Mouse (Mus musculus): Measurements from ENCODE around the gene Polr2g. TPM values are rescaled to one million over a fixed set of nuclear protein-coding genes. Genes with fewer than 3 reads are reported as not detected.

Gene Polr2g
- polyA plus RNA-seq, 1 experiment = 178 TPM

- peak; percentile 60 for TF ChIP-seq MAX (IDR thresholded peaks at IDR 0.05)
- TF ChIP-seq MYOD1 (IDR thresholded peaks at IDR 0.05; ENCODE audit: control insufficient read depth, insufficient read length, low read depth) = no peak
- peaks cover 88% of the 10 kb centered on the region for H3K79me2 ChIP-seq (ENCODE audit: control insufficient read depth, insufficient read depth)
- peak within 1 kb of the TSS; percentile 96 for H3ac ChIP-seq (ENCODE audit: control insufficient read depth, insufficient read length, low read depth)
- H3K27me3 ChIP-seq (ENCODE audit: control insufficient read depth, insufficient read depth, insufficient read length) = no peaks in the 10 kb centered on the region
- H3K79me3 ChIP-seq (ENCODE audit: low read depth) = peaks cover 78% of the 10 kb centered on the region
- peaks cover 56% of the 10 kb centered on the region for H3K36me3 ChIP-seq (ENCODE audit: control insufficient read depth, insufficient read depth)
- peak within 1 kb of the TSS; percentile 99 for H3K4me3 ChIP-seq (ENCODE audit: insufficient read depth, poor library complexity, severe bottlenecking)
Measured at GRCm38 (mm10) chr19:8819596-8820423, 21.4 kb upstream of the Polr2g start, which contains the start of gene Hnrnpul2. TSS of gene Hnrnpul2 (plus strand) at chr19:8820010.

GRCm38 (mm10) chr19:8818801-8819595, 20.6 kb upstream of the Polr2g start, which contains the start of gene Ttc9c:
TSS of gene Ttc9c (minus strand) at chr19:8819333.
- Histone ChIP-seq H3K79me3 (ENCODE audit: low read depth) (peaks cover 72% of the 10 kb centered on the region), H3K79me2 (ENCODE audit: control insufficient read depth, insufficient read depth) (peaks cover 88% of the 10 kb centered on the region), H3K36me3 (ENCODE audit: control insufficient read depth, insufficient read depth) (peaks cover 55% of the 10 kb centered on the region), H3K4me3 (ENCODE audit: insufficient read depth, poor library complexity, severe bottlenecking) (peak within 1 kb of the TSS; percentile 99), H3ac (ENCODE audit: control insufficient read depth, insufficient read length, low read depth) (peak within 1 kb of the TSS; percentile 96), H3K27me3 (ENCODE audit: control insufficient read depth, insufficient read depth, insufficient read length) (no peaks in the 10 kb centered on the region)
- TF ChIP-seq MYOG (IDR thresholded peaks at IDR 0.05; ENCODE audit: control insufficient read depth, extremely low read depth, insufficient read length) (no peak), MYOD1 (IDR thresholded peaks at IDR 0.05; ENCODE audit: control insufficient read depth, insufficient read length, low read depth) (no peak), CTCF (IDR thresholded peaks at IDR 0.05; ENCODE audit: control insufficient read depth, insufficient read depth, insufficient read length) (no peak), FOSL1 (IDR thresholded peaks at IDR 0.05; ENCODE audit: insufficient read depth, low read length, poor library complexity, severe bottlenecking) (no peak), USF1 (IDR thresholded peaks at IDR 0.05; ENCODE audit: low read depth) (peak; percentile 36), MAX (IDR thresholded peaks at IDR 0.05) (peak; percentile 40), CEBPB (IDR thresholded peaks at IDR 0.05; ENCODE audit: low read depth) (peak; percentile 91)

GRCm38 (mm10) chr19:8818301-8818798, 20.0 kb upstream of the Polr2g start:
- TF ChIP-seq MAX (IDR thresholded peaks at IDR 0.05) (no peak), CTCF (IDR thresholded peaks at IDR 0.05; ENCODE audit: control insufficient read depth, insufficient read depth, insufficient read length) (no peak), CEBPB (IDR thresholded peaks at IDR 0.05; ENCODE audit: low read depth) (no peak), FOSL1 (IDR thresholded peaks at IDR 0.05; ENCODE audit: insufficient read depth, low read length, poor library complexity, severe bottlenecking) (no peak), USF1 (IDR thresholded peaks at IDR 0.05; ENCODE audit: low read depth) (no peak), MYOD1 (IDR thresholded peaks at IDR 0.05; ENCODE audit: control insufficient read depth, insufficient read length, low read depth) (no peak), MYOG (IDR thresholded peaks at IDR 0.05; ENCODE audit: control insufficient read depth, extremely low read depth, insufficient read length) (no peak)

GRCm38 (mm10) chr19:8817001-8817400, 18.6 kb upstream of the Polr2g start:
- no peak overlapping the region for H3K4me3 ChIP-seq (ENCODE audit: insufficient read depth, poor library complexity, severe bottlenecking)
- H3K27me3 ChIP-seq (ENCODE audit: control insufficient read depth, insufficient read depth, insufficient read length) = no peaks in the 10 kb centered on the region
- peaks cover 56% of the 10 kb centered on the region for H3K36me3 ChIP-seq (ENCODE audit: control insufficient read depth, insufficient read depth)
- peaks cover 52% of the 10 kb centered on the region for H3K79me3 ChIP-seq (ENCODE audit: low read depth)
- peak overlapping the region; percentile 28 for H3ac ChIP-seq (ENCODE audit: control insufficient read depth, insufficient read length, low read depth)
- TF ChIP-seq MYOG (IDR thresholded peaks at IDR 0.05; ENCODE audit: control insufficient read depth, extremely low read depth, insufficient read length) (no peak), CTCF (IDR thresholded peaks at IDR 0.05; ENCODE audit: control insufficient read depth, insufficient read depth, insufficient read length) (no peak), CEBPB (IDR thresholded peaks at IDR 0.05; ENCODE audit: low read depth) (no peak), MAX (IDR thresholded peaks at IDR 0.05) (no peak), USF1 (IDR thresholded peaks at IDR 0.05; ENCODE audit: low read depth) (no peak), MYOD1 (IDR thresholded peaks at IDR 0.05; ENCODE audit: control insufficient read depth, insufficient read length, low read depth) (no peak), FOSL1 (IDR thresholded peaks at IDR 0.05; ENCODE audit: insufficient read depth, low read length, poor library complexity, severe bottlenecking) (no peak)
- H3K79me2 ChIP-seq (ENCODE audit: control insufficient read depth, insufficient read depth) = peaks cover 88% of the 10 kb centered on the region

More at GRCm38 (mm10) chr19:8818301-8818798, 20.0 kb upstream of the Polr2g start:
- Histone ChIP-seq H3K79me2 (ENCODE audit: control insufficient read depth, insufficient read depth) (peaks cover 88% of the 10 kb centered on the region), H3K4me3 (ENCODE audit: insufficient read depth, poor library complexity, severe bottlenecking) (peak overlapping the region; percentile 99), H3K36me3 (ENCODE audit: control insufficient read depth, insufficient read depth) (peaks cover 54% of the 10 kb centered on the region), H3K79me3 (ENCODE audit: low read depth) (peaks cover 66% of the 10 kb centered on the region), H3ac (ENCODE audit: control insufficient read depth, insufficient read length, low read depth) (peak overlapping the region; percentile 96), H3K27me3 (ENCODE audit: control insufficient read depth, insufficient read depth, insufficient read length) (no peaks in the 10 kb centered on the region)

- Histone ChIP-seq H3ac (ENCODE audit: control insufficient read depth, insufficient read length, low read depth) (no peak overlapping the region), H3K4me3 (ENCODE audit: insufficient read depth, poor library complexity, severe bottlenecking) (no peak overlapping the region), H3K36me3 (ENCODE audit: control insufficient read depth, insufficient read depth) (peaks cover 61% of the 10 kb centered on the region), H3K79me2 (ENCODE audit: control insufficient read depth, insufficient read depth) (peaks cover 77% of the 10 kb centered on the region), H3K27me3 (ENCODE audit: control insufficient read depth, insufficient read depth, insufficient read length) (no peaks in the 10 kb centered on the region), H3K79me3 (ENCODE audit: low read depth) (peaks cover 46% of the 10 kb centered on the region)
- TF ChIP-seq USF1 (IDR thresholded peaks at IDR 0.05; ENCODE audit: low read depth) (no peak), CTCF (IDR thresholded peaks at IDR 0.05; ENCODE audit: control insufficient read depth, insufficient read depth, insufficient read length) (no peak), MYOD1 (IDR thresholded peaks at IDR 0.05; ENCODE audit: control insufficient read depth, insufficient read length, low read depth) (no peak)
Measured at GRCm38 (mm10) chr19:8815812-8816211, 17.4 kb upstream of the Polr2g start.

Data from C2C12 (cell line).